Mouse (Mus musculus) Patski (cell line): ENCODE results near the gene Smg1. TPM values are rescaled to one million over a fixed set of nuclear protein-coding genes. Genes with fewer than 3 reads are reported as not detected.
A peak's percentile ranks its signal among the peaks of the same experiment; 100 is the strongest.

ENCODE experiments used
- ATAC-seq: fragments of 100-300 bp; one replicate; pipeline ENCODE4 v1.8.0; 2021
- CTCF ChIA-PET: fragments of 350-600 bp; sonication (Branson Sonifier 250); formaldehyde crosslinking; loops from one replicate; lab custom pipeline; 2022; ENCODE audit warnings: inconsistent platforms; lab: Charles Lee
- POLR2A ChIA-PET: fragments of 350-600 bp; sonication (Branson Sonifier 250); formaldehyde crosslinking; loops from one replicate; lab custom pipeline; 2022; ENCODE audit warnings: antibody characterized with exemption, inconsistent platforms; lab: Charles Lee
- DNase-seq: peaks from one replicate; pipeline ENCODE4 v3.0.0-alpha.2; 2011; ENCODE audit warnings: low read depth, low spot score
- H3K27me3 ChIP-seq: fragments of 371-371 bp; one replicate; pipeline ENCODE4 v1.5.1; 2021
- CTCF ChIP-seq: fragments of 100-300 bp; IDR thresholded peaks from one replicate; pipeline ENCODE4 v1.5.1; 2021
- in situ Hi-C: fragments of 300-500 bp; cut with MboI; formaldehyde crosslinking; loops from 3 replicates; pipeline ENCODE4 v1.11.1; 2018; ENCODE audit warnings: low pct_unique_long_range_greater_than_20kb, mixed read lengths
- polyA plus RNA-seq: library from polyadenylated mRNA; unstranded; gene quantifications from one replicate; pipeline ENCODE4 v1.2.3, GENCODE M21; 2021

The Smg1 gene
- polyA plus RNA-seq, 1 experiment from 2014 or later, result 30.6 TPM

DNA sequence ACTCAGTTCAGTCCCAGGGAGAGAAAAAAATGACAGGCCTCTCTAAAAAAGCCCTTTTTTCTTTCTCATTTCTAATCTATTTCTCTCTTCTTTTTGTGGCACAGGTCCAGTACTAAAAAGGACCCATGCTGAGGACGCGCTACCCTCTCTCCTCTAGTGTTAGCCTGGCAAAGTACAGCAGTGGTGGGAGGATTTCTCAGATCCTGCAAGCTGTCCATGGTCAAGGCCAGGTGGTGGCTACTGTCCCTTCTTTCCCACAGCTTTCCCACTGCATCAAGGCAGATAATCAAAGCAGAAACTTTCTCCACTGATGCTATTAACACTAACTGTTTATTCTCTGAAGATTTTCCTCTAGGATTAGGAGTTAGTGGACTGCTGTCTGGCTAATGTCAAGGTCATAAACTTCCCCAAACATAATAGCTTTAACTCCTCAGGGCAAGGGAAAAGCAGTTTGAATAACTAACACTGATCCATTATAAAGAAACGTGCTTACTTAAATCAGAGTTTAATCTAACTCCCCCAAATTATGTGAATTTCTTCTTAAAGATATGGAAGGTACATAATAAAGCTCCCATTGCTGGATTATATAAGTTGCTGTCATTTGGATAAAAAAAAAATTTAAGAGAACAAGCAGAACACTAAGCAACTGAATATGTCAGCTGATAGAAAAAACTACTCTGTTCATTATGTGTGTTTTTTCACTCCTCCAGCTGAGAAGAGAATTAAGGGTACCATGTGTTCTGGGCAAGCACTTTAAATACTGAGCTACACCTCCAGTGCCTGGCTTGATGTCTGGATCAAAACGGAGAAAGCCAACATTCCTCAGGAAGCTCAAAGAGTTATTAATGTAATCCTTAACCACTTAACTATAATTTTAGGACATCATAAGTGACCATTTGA is 119.7 kb downstream of the Smg1 start:
- in situ Hi-C loops, result loop anchor here (10.0 to 25.0 kb wide), 2 partner anchors 171 to 564 kb away; no protein-coding TSS in a partner anchor
- no peak for ATAC-seq
- DNase-seq, result no peak
- no peak for TF ChIP-seq CTCF
- POLR2A ChIA-PET, result no interaction called here
- H3K27me3 ChIP-seq, result no peaks in the 10 kb centered on the region
- CTCF ChIA-PET, result no interaction called here

DNA sequence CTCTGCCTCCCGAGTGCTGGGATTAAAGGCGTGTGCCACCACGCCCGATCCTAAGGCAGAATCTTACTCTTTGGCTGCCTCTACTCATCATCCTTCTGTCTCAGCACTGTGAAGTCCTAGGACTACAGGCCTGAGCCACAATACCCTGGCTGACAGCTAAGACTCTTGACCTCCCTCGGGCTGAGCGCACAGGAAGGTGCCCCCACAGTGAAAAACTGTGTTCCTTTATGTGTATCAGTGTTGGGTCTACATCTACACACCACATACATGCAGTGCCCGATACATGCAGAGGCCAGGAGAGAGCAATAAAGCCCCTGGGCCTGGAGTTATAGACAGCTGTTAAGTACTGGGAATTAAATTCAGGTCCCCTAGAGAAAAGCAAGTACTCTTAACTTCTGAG is 121.2 kb downstream of the Smg1 start:
- TF ChIP-seq CTCF, result no peak
- H3K27me3 ChIP-seq, result no peaks in the 10 kb centered on the region
- in situ Hi-C loops, result loop anchor here (10.0 to 25.0 kb wide), 2 partner anchors 173 to 565 kb away; no protein-coding TSS in a partner anchor
- no peak for ATAC-seq
- no peak for DNase-seq
- CTCF ChIA-PET, result no interaction called here
- POLR2A ChIA-PET, result no interaction called here

GRCm38 (mm10) chr7:118120654-118121053 is 122.8 kb downstream of the Smg1 start:
- H3K27me3 ChIP-seq, result no peaks in the 10 kb centered on the region
- no peak for DNase-seq
- in situ Hi-C loops, result loop anchor here (10.0 to 25.0 kb wide), 2 partner anchors 174 to 567 kb away; no protein-coding TSS in a partner anchor
- ATAC-seq, result no peak
- ChIA-PET CTCF (interaction anchor here (1.6 kb wide), 1 partner anchor 10 kb away, joined by 4 read pairs; the partner anchor contains the start of gene Arl6ip1), POLR2A (interaction anchor here (1.3 kb wide), 1 partner anchor 9 kb away, joined by 7 read pairs; the partner anchor contains the start of gene Arl6ip1)
- no peak for TF ChIP-seq CTCF

GRCm38 (mm10) chr7:118119946-118120345 is 123.5 kb downstream of the Smg1 start:
- POLR2A ChIA-PET, result interaction anchor here (0.5 to 5.6 kb wide), 2 partner anchors 8 to 13 kb away, joined by 6 to 24 read pairs; partner anchors contain the start of gene Arl6ip1
- in situ Hi-C loops, result loop anchor here (10.0 to 25.0 kb wide), 2 partner anchors 175 to 567 kb away; no protein-coding TSS in a partner anchor
- no peak for ATAC-seq
- CTCF ChIA-PET, result interaction anchor here (1.6 to 1.7 kb wide), 2 partner anchors 10 to 56 kb away, joined by 3 to 4 read pairs; partner anchors contain the start of gene Arl6ip1
- TF ChIP-seq CTCF, result no peak
- H3K27me3 ChIP-seq, result no peaks in the 10 kb centered on the region
- DNase-seq, result no peak

DNA sequence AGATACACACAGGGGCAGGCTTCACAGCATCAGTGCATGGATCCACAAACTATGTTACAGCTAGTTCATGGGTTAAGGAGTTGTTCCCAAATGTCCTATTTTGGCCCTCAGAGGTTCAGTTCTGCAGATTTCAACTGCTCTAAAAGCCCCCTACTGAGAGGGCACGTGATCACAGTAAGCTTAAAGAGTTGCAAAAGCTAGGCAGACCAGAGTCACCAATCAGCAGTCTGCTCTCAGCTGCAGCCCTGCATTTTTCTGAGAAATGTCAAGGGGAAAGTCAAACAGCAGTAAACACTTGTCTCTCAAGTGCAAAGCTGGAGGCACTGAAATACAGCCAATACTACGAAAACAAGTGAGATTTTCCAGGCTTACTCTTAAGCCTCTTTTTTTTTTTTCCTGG is 124.3 kb downstream of the Smg1 start:
- no peak for TF ChIP-seq CTCF
- ATAC-seq (peak; percentile 10), DNase-seq (no peak)
- ChIA-PET POLR2A (interaction anchor here (5.6 kb wide), 1 partner anchor 9 kb away, joined by 24 read pairs; the partner anchor contains the start of gene Arl6ip1), CTCF (interaction anchor here (1.6 to 1.7 kb wide), 2 partner anchors 11 to 57 kb away, joined by 3 to 4 read pairs; partner anchors contain the start of gene Arl6ip1)
- in situ Hi-C loops, result loop anchor here (25.0 kb wide), 1 partner anchor 568 kb away; no protein-coding TSS in a partner anchor
- no peaks in the 10 kb centered on the region for H3K27me3 ChIP-seq

- H3K27me3 ChIP-seq, result no peaks in the 10 kb centered on the region
- ChIA-PET POLR2A (interaction anchor here (5.6 kb wide), 1 partner anchor 10 kb away, joined by 24 read pairs; the partner anchor contains the start of gene Arl6ip1), CTCF (interaction anchor here (0.8 to 1.7 kb wide), 2 partner anchors 25 to 58 kb away, joined by 3 read pairs; no protein-coding TSS in a partner anchor)
- in situ Hi-C loops, result loop anchor here (25.0 kb wide), 1 partner anchor 569 kb away; no protein-coding TSS in a partner anchor
- TF ChIP-seq CTCF, result no peak
- DNase-seq (no peak), ATAC-seq (no peak)
These were observed 125.0 kb downstream of the Smg1 start for GRCm38 (mm10) chr7:118118426-118118825.

- in situ Hi-C loops, result loop anchor here (25.0 kb wide), 1 partner anchor 570 kb away; no protein-coding TSS in a partner anchor
- ATAC-seq (no peak), DNase-seq (no peak)
- TF ChIP-seq CTCF, result no peak
- ChIA-PET CTCF (interaction anchor here (0.8 kb wide), 1 partner anchor 26 kb away, joined by 3 read pairs; no protein-coding TSS in a partner anchor), POLR2A (interaction anchor here (5.6 kb wide), 1 partner anchor 11 kb away, joined by 24 read pairs; the partner anchor contains the start of gene Arl6ip1)
- no peaks in the 10 kb centered on the region for H3K27me3 ChIP-seq
These were observed 125.8 kb downstream of the Smg1 start for GRCm38 (mm10) chr7:118117539-118118210.

DNA sequence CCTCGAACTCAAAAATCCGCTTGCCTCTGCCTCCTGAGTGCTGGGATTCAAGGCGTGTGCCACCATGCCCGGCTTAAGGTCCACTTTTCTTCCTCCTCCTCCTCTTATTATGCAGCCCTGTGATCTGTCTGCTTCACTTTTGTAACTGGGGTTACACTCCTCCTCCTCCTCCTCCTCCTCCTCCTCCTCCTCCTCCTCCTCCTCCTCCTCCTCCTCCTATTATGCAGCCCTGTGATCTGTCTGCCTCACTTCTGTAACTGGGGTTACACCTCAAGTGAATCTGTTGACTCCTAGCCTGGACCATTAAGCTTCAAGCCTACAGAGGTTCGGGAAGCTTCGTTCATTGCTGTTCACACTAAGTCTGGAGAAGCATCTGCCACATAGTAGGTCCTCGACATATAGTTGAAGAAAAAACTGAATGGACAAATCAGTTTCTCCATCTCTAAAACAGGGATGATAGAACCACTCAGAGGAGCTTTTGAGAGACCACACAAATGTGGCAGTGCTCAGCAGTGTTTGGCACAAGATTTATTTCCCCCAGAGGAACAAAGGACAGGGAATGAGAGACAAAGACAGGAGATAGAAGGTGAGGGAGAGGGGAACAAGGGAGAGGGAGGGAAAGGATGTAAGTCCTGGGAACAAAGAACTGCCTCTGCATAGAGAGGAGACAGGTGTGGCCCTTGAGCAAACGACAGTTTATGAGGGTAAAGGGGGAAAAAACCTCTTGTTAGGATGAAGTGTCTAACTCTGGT is 126.5 kb downstream of the Smg1 start:
- in situ Hi-C loops, result loop anchor here (25.0 kb wide), 1 partner anchor 570 kb away; no protein-coding TSS in a partner anchor
- POLR2A ChIA-PET, result interaction anchor here (0.6 to 5.6 kb wide), 2 partner anchors 11 to 74 kb away, joined by 5 to 24 read pairs; partner anchors contain the start of gene Arl6ip1
- TF ChIP-seq CTCF, result no peak
- ATAC-seq (no peak), DNase-seq (no peak)
- CTCF ChIA-PET, result no interaction called here
- no peaks in the 10 kb centered on the region for H3K27me3 ChIP-seq
